Mouse (Mus musculus) bone marrow, adult 2 months (tissue): ENCODE measurements around the gene Emp2. TPM values are rescaled to one million over a fixed set of nuclear protein-coding genes. Genes with fewer than 3 reads are reported as not detected.

Experiments used
- H3K27ac ChIP-seq: fragments of 200-500 bp; 2 replicates; pipeline ENCODE4 v1.5.1; 2012; ENCODE audit warnings: low read depth, mild to moderate bottlenecking, control low read depth, inconsistent platforms, low read length; ENCODE audit not compliant: control insufficient read depth, poor library complexity, insufficient read depth
- H3K4me1 ChIP-seq: fragments of 200-500 bp; 2 replicates; pipeline ENCODE4 v1.6.1; 2011; ENCODE audit warnings: low read length; ENCODE audit not compliant: control insufficient read depth, insufficient read depth
- H3K4me3 ChIP-seq: fragments of 200-500 bp; replicated peaks from 2 replicates; pipeline ENCODE3; 2011; ENCODE audit warnings: mild to moderate bottlenecking, low read depth, low read length, control low read depth; ENCODE audit not compliant: control insufficient read depth
- CTCF ChIP-seq: fragments of 200-500 bp; IDR thresholded peaks from 2 replicates; pipeline ENCODE4 v1.5.1; 2011; ENCODE audit warnings: low read length, control low read depth; ENCODE audit not compliant: control insufficient read depth, insufficient read depth
- POLR2A ChIP-seq: fragments of 200-500 bp; IDR thresholded peaks from 2 replicates; pipeline ENCODE4 v1.6.1; 2011; ENCODE audit warnings: low read depth, mild to moderate bottlenecking, control low read depth, low read length, borderline replicate concordance; ENCODE audit not compliant: control insufficient read depth
- WGBS: fragments of 180-500 bp; shearing (Covaris S2); methylation state at CpG from one replicate; pipeline ENCODE4 v1.1.7; 2018; 5-methylcytosine and 5-hydroxymethylcytosine counted together
- polyA plus RNA-seq: library from polyadenylated mRNA; stranded (reverse); fragments of >200 nt; gene quantifications from 2 replicates; pipeline ENCODE4 v1.2.4, GENCODE M21; 2011; ENCODE audit warnings: low replicate concordance; ENCODE audit not compliant: missing spikeins, insufficient read depth, insufficient read length

Gene Emp2
- polyA plus RNA-seq, 1 experiment: 1.6 TPM

GRCm38 (mm10) chr16:10330586-10331495, 17.1 kb upstream of the Emp2 start:
- WGBS: 63% methylated on average over 12 of the region's 12 CpGs

DNA sequence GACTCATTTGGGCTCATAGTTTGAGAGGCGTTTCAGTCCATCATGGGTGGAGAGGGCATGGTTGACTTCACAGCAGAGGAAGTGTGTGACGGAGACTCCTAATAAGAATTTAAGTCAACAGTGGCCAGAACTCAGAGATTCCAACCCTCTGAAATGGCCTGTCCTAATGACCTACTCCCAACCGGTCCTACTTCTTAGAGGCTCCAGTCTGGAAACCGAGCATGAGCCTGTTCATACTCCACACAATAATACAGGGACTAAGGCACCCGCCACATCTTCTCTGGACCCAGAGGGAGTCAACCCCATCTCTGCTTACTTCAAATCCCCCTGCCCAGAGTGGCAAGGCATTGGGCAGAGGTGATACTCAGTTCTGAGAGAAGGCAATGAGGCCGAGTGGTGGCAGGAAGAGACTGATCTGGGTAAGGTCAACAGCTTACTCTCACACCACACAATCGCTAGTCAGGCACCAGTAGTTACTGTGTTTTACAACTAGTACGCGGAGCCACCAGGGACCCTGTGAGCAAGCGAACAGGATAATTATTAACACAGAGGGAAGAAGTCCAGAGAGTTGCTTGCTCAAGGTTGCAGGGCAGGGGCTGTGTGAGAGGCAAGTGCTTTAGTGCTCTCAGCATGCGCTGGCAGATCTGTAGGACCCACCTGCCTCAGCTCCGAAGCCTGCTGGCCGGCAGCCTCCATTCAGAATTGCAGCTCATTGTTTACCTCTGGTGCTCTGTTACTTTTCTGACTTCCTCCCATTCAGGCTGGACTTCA, 14.0 kb upstream of the Emp2 start:
- WGBS: 80% methylated on average over 13 of the region's 13 CpGs
- Histone ChIP-seq H3K27ac (no peak overlapping the region), H3K4me1 (no peaks in the 10 kb centered on the region; the same call in 1 of the 2 replicates), H3K4me3 (no peak overlapping the region)
- no peak for TF ChIP-seq POLR2A
- no peak for TF ChIP-seq CTCF

More at GRCm38 (mm10) chr16:10330586-10331495, 17.1 kb upstream of the Emp2 start:
- TF ChIP-seq CTCF (no peak), POLR2A (no peak)
- Histone ChIP-seq H3K4me1 (no peaks in the 10 kb centered on the region), H3K4me3 (no peak overlapping the region), H3K27ac (no peak overlapping the region)

GRCm38 (mm10) chr16:10319914-10320569, 6.3 kb upstream of the Emp2 start:
- no peaks in the 10 kb centered on the region for H3K4me1 ChIP-seq
- H3K4me3 ChIP-seq: no peak overlapping the region
- H3K27ac ChIP-seq: no peak overlapping the region
- TF ChIP-seq POLR2A: no peak
- no peak for TF ChIP-seq CTCF
- WGBS: 62% methylated on average over 17 of the region's 17 CpGs

- Histone ChIP-seq H3K27ac (no peak overlapping the region), H3K4me1 (no peaks in the 10 kb centered on the region), H3K4me3 (no peak overlapping the region)
- TF ChIP-seq CTCF: no peak
- TF ChIP-seq POLR2A: no peak
- WGBS: 62% methylated on average over 4 of the region's 4 CpGs
These were observed 3.4 kb upstream of the Emp2 start for GRCm38 (mm10) chr16:10317197-10317544.

DNA sequence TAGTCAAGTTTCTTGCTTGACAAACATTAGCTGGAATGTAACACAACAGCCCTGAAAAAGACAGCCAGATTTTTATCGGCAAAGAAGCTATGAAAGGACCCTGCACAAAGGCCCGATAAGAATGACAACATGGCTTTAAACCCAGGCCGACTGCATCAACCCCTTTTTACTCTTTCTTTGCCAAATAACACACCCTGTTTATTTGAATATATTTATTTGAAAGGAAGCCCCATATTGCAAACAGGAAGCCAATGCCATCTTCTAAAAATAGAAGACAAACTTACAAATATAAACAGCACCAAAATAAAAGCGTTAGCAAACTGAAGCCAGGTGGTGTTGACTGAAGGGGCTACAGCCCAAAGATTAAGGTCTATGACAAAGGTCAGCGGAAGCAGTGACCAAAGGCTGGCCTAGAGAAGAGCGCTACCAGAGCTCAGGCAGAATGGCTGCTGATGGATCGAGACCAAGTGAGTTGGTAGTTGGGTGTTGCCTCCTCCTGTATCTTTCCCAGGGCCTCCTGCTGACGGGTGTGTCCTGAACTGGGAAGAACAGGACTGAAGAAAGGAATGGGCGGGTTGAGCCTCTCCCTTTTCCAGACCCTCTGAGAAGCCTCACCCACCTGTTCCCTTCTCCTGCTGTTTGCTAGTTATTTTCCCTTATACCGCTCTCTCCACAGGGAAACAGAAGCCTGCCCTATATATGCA, 2.9 kb upstream of the Emp2 start:
- WGBS: 83% methylated on average over 10 of the region's 10 CpGs
- H3K4me3 ChIP-seq: no peak overlapping the region
- H3K27ac ChIP-seq: no peak overlapping the region
- H3K4me1 ChIP-seq: no peaks in the 10 kb centered on the region
- TF ChIP-seq POLR2A: no peak

DNA sequence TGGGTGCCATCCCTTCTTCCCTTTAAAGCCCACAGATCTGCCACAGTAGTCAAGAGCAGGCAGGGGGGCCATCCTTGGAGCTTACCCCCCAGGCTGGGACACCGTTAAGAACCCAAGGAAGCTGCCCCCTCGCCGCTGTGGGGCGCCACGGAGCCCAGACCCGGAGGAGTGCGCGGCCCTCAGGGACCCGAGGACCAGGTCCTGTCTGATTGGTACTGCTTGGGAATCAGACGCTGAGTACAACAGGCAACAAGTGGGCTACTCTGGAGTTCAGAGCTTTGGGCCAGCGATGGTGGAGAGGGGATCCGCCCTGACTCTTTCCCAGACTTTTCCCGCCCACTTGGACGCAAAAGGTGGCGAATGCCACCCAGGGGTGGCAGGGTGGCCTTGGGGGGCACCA, 542 bp downstream of the Emp2 start:
- WGBS: 7% methylated on average over 15 of the region's 15 CpGs
- H3K4me1 ChIP-seq: no peaks in the 10 kb centered on the region
- no peak overlapping the region for H3K4me3 ChIP-seq
- TF ChIP-seq CTCF (no peak), POLR2A (no peak)
- H3K27ac ChIP-seq: no peak overlapping the region

- H3K27ac ChIP-seq: no peak overlapping the region
- H3K4me1 ChIP-seq: no peaks in the 10 kb centered on the region
- no peak overlapping the region for H3K4me3 ChIP-seq
- WGBS: 33% methylated on average over 4 of the region's 4 CpGs
- TF ChIP-seq POLR2A (no peak), CTCF (no peak)
These were observed 1.8 kb downstream of the Emp2 start for GRCm38 (mm10) chr16:10311989-10312388.
